Mouse (Mus musculus) embryo, embryonic 11.5 days (tissue): ENCODE data around the gene Hist1h2af.
"Not testable (repeated sequence)": the region's sequence is repeated elsewhere in the genome, so short reads cannot be mapped to it uniquely, and the experiment has no call there.

Experiments used
- DNase-seq: peaks from one replicate; pipeline ENCODE4 v3.0.0-alpha.2; 2012; ENCODE audit warnings: low read depth, low spot score

Hist1h2af gene

DNA sequence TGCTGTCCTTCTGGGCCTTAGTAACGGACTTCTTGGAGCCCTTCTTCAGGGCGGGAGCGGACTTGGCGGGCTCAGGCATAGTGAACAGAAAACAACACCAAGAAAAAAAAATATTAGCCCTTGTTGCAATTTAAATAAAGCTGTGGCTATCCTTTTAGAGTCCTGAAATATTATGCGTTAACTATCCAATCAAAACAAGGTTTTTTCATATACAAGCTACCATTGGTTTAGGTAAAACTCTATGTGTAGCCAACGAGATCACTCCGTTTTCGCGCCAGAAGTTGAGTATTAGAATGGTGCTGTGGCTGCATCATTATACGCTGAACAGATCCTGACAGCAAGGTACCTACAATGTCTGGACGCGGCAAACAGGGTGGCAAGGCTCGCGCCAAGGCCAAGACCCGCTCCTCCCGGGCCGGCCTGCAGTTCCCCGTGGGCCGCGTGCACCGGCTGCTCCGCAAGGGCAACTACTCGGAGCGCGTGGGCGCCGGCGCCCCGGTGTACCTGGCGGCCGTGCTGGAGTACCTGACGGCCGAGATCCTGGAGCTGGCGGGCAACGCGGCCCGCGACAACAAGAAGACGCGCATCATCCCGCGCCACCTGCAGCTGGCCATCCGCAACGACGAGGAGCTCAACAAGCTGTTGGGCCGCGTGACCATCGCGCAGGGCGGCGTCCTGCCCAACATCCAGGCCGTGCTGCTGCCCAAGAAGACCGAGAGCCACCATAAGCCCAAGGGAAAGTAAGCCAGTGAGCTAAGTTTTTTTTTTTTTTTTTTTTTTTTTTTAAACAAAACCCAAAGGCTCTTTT lies at the start of gene Hist1h2af:
Gene Hist1h2af (plus strand): TSS at position 347 of the 808 bp plus-strand sequence.
- DNase-seq, result not testable (repeated sequence)

DNA sequence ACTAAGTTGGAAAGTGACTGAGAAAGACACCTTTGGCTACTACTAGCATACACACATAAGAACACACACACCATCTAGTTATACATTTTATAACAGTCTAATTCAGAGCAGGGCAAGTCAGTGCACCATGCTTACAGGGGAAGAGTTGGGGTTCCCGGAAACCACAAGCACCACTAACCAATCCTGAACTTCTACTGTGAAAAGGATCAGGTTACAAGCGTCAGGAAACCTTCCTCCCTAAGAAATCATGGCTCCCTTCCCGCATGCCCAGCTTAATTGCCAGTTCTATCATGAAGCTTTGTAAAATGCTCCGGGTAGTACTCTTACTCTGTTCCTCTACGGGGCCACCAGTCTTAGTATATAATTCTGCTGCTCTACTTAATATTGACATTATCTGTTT lies 48.4 kb upstream of the Hist1h2af start:
- DNase-seq, result no peak

DNA sequence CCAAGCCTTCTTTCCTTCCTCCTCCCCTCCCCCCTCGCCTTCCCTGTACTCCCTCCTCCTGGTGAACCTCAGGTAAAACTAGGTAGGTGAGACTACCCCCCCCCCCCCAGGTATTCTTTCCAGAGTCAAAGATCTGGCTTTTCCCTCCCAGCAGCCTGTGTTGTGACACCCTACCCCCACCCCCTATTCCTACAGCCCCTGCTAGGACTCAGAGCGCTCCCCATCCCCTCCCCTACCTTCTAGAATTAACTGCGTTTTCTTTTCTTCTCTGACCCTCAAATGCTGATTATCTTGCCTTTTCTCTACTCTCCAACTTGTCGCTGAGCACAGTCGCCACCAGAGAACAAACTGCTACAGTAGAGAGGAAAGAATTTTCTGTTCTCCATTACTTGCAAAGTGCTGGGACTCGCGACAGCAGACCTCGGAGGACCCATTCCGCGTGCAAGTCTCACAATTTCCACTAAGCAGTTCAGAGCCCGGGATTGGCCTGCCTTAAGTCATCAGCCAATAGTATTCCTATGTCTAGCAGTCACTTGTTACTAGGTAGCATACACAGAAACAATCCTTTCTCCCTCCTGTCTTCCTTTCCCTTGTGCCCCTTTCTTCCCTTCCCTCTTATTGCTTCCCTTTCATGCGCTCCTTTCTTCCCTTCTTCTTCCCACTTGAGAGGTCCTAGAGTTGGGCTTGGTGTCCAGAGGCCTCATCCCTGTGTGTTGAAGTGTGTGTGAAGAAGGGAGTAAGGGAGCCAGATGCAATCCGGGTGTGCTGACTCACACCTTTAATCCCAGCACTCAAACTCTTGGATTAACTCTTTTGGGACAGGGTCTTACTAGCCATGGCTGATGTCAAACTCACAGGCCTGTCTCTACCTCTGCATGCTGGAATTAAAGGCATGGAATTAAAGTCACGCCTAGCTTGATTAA lies 45.0 kb upstream of the Hist1h2af start, which contains the start of gene Btn2a2:
Gene Btn2a2 (minus strand): TSS at position 458 of the 923 bp plus-strand sequence.
- no peak for DNase-seq

DNA sequence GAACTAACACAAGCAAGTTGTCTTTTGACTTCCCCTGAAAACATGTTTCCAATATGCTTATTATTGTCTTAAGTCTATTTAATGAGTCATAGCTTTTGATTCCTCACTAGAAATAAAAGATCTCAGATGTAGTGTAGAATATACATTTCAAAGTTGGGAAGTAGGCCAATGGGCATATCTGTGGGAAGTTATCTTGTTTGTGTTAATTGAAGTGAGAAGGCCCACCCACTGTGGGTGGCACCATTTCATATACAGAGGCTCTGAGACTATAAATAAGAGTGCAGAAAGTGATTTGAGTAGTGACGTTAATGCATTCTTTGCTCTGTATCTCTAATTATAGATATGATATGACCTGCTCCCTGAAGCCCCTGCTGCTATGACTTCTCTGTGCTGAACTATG lies 42.8 kb upstream of the Hist1h2af start:
- no peak for DNase-seq

DNA sequence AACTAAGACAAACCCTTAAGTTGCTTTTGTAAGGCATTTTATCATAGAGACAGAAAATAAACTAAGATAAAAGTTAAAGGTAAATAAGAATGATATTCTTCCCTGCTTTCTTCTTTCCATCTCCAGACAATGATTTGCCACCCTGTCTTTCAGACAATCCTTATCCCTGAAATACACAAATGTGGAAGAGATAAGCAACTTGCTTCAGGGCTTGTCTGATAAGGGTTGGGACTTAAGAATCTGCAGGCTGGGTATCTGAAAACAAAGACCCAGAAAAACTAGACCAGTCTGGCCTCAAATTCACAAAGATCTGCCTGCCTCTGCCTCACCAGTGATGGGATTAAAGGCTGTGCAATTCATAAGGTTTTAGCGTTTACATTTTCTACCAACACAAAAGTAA lies 42.4 kb upstream of the Hist1h2af start:
- DNase-seq, result no peak

DNA sequence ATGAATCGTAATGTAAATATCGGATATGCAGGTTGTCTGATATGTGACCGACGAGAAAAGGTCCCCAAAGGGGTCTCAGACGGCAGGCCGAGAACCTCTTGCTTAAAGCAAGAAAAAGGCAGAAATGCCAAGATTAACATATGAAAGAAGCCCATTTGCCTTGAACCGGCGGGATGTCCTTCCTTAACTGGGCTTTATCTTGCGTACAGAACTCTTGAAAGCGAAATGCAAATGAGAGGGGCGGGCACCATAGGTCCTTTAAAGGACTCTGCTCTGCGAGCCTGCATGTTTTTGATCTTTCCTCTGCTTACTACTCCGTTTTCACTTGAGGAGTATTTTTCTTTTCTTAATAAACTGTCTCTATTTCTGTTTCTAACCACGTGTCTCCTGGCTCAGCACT lies 41.7 kb upstream of the Hist1h2af start:
- no peak for DNase-seq

DNA sequence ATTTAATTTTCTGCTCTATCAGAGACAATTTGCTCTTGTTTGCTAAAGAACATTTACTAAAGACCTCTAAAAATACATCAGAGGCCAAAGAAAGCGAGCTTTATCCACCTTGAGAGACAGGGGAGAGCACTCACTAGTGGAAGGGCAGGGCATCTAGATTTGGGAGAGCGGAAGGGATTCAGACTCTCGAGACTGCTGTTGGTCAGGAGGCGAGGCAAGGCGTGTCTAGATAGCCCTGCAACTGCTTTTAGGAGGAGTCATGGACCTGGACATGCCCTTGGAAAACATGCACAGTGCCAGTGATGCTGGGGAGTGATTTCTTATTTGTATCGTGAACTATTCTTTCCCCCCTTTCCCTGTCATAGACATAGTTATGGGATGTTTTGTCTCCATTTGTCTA lies 38.2 kb upstream of the Hist1h2af start:
- no peak for DNase-seq

DNA sequence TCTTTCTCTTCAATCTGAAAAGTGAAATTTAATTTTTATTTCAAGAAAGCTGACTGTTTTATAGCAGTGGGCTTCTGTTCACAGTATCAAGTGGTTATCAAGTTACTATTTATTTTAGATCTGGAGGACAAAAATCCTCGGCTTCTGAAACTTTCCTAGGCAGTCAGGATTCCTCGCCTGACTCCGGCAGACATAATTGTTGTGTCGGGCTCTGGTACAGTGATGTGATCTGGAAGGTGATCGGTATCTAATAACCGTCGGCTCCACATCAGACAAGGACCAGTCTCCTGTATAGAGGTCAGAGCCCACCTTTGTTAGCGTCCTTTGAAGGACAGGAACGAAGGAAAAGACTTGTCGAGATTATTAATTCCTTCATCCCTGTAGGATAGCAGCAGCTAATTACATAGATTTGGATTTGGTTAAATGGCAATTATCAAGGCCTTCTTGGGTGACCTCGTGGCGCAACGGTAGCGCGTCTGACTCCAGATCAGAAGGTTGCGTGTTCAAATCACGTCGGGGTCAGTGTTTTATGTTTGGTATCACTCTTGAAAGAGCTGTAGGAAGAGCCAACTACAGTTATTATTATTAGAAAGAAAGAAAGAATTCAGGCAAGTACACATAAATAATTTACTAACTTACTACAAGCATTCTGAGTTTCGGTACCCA lies 35.9 kb upstream of the Hist1h2af start:
- no peak for DNase-seq

DNA sequence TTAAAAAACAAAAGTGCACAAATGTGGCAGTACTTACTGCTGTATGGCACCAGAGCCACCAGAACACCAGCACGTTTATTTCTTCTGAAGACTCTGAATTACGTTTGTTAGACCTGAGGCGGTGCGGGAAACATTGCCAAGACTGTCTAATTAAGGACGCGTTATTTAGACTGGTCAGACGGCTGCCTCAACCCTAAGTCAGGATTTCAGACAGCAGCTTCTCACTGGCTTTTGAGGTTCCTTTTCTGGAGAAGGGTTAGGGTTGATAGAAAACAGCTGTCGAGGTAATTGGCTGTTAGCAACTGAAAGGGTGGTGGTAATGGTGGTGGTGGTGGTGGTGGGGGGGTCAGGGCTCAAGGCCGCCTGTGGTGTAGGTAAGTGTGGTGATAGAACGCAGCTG lies 35.1 kb upstream of the Hist1h2af start:
- DNase-seq, result no peak

DNA sequence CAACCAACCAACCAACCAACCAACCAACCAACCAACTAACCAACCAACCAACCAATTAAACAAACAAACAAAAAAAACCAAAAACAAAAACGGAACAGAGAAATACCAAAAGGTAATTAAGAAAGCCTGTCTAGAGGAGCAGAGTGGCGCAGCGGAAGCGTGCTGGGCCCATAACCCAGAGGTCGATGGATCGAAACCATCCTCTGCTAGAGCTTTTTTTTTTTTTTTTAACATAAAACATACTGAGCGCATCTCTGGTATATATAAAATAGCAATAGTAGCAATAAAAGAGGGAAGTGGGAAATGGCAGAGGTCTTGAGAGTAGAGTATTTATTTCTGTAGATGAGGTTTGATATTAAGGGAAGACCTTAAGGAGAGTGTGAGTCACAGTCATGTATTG lies 33.8 kb upstream of the Hist1h2af start:
- no peak for DNase-seq

DNA sequence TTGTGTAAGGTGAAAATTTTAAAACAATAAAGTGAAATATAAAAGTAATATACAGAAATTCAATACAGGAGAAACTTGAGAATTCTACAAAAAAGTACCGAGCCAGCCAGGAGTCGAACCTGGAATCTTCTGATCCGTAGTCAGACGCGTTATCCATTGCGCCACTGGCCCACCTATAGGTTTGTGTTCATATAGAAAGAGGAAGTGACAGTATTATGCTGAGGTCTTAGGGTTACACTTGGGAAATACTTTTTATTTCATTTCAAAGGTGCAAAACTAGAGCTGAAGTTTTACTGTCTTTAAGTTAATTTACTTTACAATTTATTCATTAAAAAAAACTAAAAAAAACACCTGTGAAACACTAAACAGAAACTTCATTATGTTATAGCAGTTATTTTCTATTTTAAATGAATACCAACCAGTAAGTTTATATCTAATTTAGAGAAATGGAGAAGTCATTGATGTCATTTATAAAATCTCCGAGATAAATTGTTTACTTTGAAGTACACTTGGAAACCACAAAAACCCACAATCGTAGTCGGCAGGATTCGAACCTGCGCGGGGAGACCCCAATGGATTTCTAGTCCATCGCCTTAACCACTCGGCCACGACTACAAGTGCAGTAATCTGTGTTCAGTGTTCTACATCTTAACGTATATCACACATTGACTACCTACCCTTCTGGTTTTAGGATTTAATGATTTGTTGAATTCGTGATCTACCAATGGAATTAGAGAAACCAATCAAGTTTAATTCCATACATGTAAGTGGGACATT lies 33.1 kb upstream of the Hist1h2af start:
- DNase-seq, result peak; percentile 79

DNA sequence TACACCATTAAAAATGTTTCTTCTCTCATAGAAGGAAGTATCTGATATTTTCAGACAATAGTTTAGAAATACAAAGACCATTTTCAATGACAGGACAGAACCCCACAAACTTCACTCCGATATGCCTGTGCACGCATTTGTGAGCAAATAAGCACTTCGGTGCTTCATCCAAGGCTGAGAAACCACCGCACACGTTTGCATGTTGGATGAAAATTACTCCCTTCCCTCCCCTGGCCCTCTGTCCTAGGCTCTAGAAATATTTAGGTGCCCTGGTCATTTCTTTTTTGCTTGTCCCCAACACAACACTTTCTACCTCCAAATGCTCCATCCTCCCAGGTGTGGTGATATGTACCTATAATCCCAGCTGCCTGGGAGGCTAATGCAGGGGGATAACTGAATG lies 32.2 kb upstream of the Hist1h2af start:
- no peak for DNase-seq

DNA sequence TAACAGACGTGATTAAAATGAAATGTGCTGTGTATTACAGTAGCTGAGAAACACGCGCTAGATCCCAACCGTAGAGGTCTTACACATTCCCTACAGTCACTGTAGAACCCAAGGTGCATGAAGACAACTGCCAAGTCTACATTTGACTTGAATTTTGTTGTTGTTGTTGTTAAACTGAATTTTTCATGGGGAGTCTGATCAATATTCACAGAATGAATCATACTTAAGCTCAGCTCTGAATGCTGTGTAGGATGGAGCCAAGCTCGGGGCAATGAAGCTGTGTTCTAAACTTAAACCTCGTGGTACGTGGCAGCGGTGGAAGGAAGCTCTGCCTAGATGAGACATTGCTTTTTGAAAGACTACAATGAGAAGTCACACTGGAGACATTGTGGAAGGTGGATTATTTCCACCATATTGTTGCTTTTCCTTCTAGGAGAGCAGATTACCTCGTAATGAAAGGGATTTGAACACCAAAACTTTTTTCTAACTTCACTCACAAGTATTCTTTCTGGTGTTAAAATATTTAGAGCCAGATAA lies 31.6 kb upstream of the Hist1h2af start:
- no peak for DNase-seq

DNA sequence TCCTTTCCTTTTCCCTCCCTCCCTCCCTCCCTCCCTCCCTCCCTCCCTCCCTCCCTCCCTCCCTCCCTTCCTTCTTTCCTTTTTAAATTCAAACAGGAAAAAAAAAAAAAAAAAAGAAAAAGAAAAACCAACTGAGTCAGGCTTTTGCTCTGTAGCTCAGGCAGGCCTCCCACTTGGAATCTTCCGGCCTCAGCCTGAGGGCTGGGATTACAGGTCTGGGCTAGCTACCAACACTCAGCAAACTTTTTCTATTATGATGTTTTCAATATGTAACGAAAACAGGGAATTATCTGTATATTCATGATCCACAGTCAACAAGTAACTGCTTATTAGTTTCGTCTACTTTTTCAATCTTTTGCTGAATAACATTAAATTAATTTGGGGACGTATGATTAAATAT lies 30.8 kb upstream of the Hist1h2af start:
- DNase-seq, result no peak

DNA sequence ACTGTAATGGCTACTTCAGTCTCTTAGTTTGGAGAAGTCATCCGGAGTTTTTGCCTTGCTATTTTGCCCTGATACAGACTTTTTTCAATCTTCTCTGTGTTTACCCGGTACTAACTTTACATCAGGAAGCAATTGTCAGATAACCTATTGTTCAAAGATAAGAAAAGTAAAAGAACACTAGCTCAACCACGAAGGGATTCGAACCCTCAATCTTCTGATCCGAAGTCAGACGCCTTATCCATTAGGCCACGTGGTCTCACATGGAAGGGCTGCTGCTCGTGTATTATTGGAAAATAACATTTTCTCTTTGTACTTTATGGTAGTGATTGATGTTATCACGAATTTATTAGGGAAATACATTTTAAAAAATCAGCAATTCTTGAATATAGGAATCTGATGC lies 29.9 kb upstream of the Hist1h2af start:
- no peak for DNase-seq

DNA sequence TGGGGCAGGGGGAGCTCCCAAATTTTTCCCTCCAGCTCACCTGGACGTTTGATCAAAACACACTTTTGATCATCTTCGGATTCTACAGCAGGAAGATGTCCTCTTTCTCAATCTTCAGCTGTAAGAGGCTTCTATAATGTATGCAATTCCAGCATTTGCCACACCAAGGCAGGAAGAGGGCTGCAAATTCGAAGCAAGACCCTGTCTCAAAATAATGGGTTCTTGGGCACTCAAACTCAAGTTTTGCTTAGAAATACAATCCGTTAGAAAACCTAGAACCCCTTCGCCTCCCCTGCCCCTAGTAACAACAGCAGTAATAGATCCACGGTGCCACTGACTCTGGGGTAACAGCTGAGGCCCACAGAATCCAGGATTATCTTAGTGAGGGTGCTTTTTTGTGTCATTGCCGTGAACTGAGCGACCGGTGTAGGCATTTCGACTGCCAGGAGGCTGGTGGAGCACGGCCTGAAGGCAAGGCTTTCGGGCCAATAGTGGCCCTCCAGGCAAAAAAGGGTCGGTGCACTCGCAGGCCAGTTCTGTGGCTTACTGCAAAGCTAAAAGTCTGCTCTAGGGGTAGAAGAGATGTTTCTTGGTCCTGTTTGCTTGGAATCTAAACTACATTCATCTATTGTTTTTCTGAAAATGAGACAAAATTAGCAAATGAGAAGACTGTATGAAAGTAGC lies 27.9 kb upstream of the Hist1h2af start:
- no peak for DNase-seq

DNA sequence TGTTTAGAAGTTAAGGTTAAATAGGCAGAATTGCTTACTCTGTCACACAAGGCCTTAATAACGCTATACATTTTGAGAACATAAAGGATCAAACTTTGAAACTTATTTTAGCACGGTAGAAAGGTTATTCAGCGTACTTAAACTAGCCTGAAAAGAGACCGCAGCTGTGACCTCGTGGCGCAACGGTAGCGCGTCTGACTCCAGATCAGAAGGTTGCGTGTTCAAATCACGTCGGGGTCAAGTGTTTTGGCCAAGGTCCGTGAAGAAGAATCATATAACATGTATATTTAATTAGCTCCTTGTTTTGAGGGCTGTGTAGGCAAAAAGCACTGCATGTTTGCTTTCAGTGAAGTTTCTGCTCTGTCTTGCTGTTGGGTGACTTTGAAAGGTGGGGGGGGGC lies 27.4 kb upstream of the Hist1h2af start:
- DNase-seq, result no peak

DNA sequence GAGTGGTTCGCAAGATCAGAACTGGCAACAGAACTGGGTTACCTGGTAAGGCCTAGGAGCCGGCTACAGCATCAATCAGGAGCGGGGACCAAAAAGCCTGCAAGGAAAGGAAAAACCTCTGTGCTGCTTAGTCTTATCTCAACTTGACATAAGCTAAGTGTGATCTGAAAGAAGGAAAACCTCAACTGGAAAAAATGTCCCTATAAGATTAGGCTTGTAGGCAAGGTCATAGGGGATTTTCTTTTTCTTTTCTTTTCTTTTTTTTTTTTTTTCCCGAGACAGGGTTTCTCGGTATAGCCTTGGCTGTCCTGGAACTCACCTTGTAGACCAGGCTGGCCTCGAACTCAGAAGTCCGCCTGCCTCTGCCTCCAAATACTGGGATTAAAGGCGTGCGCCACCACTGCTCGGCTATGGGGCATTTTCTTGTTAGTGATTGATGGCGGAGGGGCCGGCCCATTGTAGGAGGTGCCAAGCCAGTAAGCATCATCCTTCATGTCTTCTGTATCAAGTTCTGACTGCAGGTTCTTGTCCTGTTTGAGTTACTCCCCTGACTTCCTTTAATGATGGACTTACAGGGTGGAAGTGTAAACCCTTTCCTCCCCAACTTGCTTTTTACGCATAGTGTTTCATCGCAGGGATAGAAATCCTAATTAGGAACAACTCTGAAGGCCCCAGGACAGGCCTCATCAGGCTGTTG lies 26.7 kb upstream of the Hist1h2af start:
- DNase-seq, result no peak

DNA sequence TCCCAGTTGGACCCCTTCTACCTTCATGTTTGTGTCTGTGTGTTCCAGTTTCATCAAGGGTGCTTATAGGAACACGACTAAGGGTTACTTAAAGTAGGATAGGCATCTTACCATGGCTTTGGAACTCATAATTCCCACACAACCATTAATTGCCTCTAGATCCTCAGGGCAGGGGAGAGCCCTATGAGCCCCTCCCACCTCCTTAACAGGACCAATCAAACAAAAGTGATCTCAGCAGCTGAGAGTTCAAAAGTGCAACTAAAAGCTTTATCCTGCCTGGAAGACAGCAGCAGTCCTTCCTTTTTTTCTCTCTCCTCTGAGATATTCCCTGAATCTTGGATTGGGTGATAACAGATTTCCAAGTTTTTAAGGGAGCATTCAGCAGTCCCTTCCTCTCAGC lies 23.6 kb upstream of the Hist1h2af start:
- DNase-seq, result no peak

DNA sequence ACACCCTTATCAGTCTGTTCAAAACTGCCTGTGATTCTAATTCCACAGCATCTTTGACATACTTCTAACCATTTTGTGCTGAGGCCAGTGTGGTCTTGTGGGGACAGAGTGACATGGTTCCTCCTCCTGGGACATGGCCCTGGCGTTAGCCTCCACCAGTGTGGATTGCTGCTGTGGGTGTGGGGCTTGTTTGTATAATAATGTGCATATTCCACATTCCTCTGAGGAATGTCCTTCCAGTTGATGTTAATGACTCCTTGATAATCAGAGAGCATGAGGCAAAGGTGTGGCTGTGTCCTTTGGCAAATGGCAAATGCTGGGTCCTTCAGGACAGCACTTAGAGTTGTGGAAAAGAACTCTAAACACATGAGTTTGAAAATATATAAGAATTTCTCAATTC lies 20.2 kb upstream of the Hist1h2af start:
- no peak for DNase-seq
